Mouse (Mus musculus) forebrain, embryonic 12.5 days (tissue): ENCODE measurements around the gene Hmx3. TPM values are rescaled to one million over a fixed set of nuclear protein-coding genes. Genes with fewer than 3 reads are reported as not detected.

Experiments
- ATAC-seq: fragments of 200-750 bp; cut with Nextera tagmentation; 2 replicates; pipeline ENCODE4 v1.8.0; 2017; ENCODE audit warnings: moderate TSS enrichment; ENCODE audit not compliant: low FRiP score
- H3K27ac ChIP-seq: fragments of 300-500 bp; sonication (generic); 2 replicates; pipeline ENCODE4 v1.5.1; 2016; ENCODE audit warnings: mild to moderate bottlenecking
- H3K27me3 ChIP-seq: fragments of 300-500 bp; sonication (generic); 2 replicates; pipeline ENCODE4 v1.6.1; 2016; ENCODE audit warnings: mild to moderate bottlenecking
- H3K36me3 ChIP-seq: fragments of 300-500 bp; sonication (generic); replicated peaks from 2 replicates; pipeline ENCODE4 v1.6.1; 2016; ENCODE audit warnings: mild to moderate bottlenecking
- H3K4me1 ChIP-seq: fragments of 300-500 bp; sonication (generic); 2 replicates; pipeline ENCODE4 v1.6.1; 2016
- H3K4me2 ChIP-seq: fragments of 300-500 bp; sonication (generic); 2 replicates; pipeline ENCODE4 v1.6.1; 2016; ENCODE audit warnings: mild to moderate bottlenecking, moderate library complexity
- H3K4me3 ChIP-seq: fragments of 300-500 bp; sonication (generic); replicated peaks from 2 replicates; pipeline ENCODE4 v1.5.1; 2016; ENCODE audit warnings: mild to moderate bottlenecking
- H3K9ac ChIP-seq: fragments of 300-500 bp; sonication (generic); 2 replicates; pipeline ENCODE4 v1.6.1; 2016; ENCODE audit warnings: mild to moderate bottlenecking
- H3K9me3 ChIP-seq: fragments of 300-500 bp; sonication (generic); 2 replicates; pipeline ENCODE4 v1.6.1; 2016
- WGBS: fragments of 180-500 bp; shearing (Covaris S2); methylation state at CpG from one replicate; pipeline ENCODE4 v1.1.7; 2016; 5-methylcytosine and 5-hydroxymethylcytosine counted together
- polyA plus RNA-seq: library from polyadenylated mRNA; unstranded; fragments of >200 nt; fragmentation: Nextera tagmentation; extraction: Ambion mirVana; gene quantifications from 2 replicates; pipeline ENCODE4 v1.2.1, GENCODE M21; 2016

Gene Hmx3
- polyA plus RNA-seq, 1 experiment from 2014 or later, result 0.64 TPM

GRCm38 (mm10) chr7:131575246-131575645, 32.6 kb downstream of the Hmx3 start:
- H3K4me1 ChIP-seq, result no peaks in the 10 kb centered on the region
- no peak overlapping the region for H3K4me2 ChIP-seq
- H3K36me3 ChIP-seq, result peaks cover 34% of the 10 kb centered on the region
- no peak for ATAC-seq
- no peak overlapping the region for H3K27ac ChIP-seq
- no peak overlapping the region for H3K9ac ChIP-seq
- no peak overlapping the region for H3K4me3 ChIP-seq
- H3K27me3 ChIP-seq, result peaks cover 7% of the 10 kb centered on the region; the same call in 1 of the 2 replicates
- no peaks in the 10 kb centered on the region for H3K9me3 ChIP-seq
- WGBS, result 75% methylated on average over 6 of the region's 6 CpGs

- peaks cover 41% of the 10 kb centered on the region for H3K27me3 ChIP-seq
- H3K4me2 ChIP-seq, result no peak overlapping the region
- H3K9me3 ChIP-seq, result no peaks in the 10 kb centered on the region
- H3K4me3 ChIP-seq, result no peak overlapping the region
- H3K36me3 ChIP-seq, result no peaks in the 10 kb centered on the region
- H3K27ac ChIP-seq, result no peak overlapping the region
- no peak for ATAC-seq
- 84% methylated on average over 9 of the region's 9 CpGs for WGBS
- H3K9ac ChIP-seq, result no peak overlapping the region
- H3K4me1 ChIP-seq, result no peaks in the 10 kb centered on the region
Measured at GRCm38 (mm10) chr7:131582178-131582577, 39.5 kb downstream of the Hmx3 start.

- Histone ChIP-seq H3K4me2 (no peak overlapping the region), H3K36me3 (no peaks in the 10 kb centered on the region), H3K9me3 (no peaks in the 10 kb centered on the region), H3K9ac (no peak overlapping the region), H3K4me1 (no peaks in the 10 kb centered on the region), H3K27me3 (peaks cover 54% of the 10 kb centered on the region), H3K4me3 (no peak overlapping the region), H3K27ac (no peak overlapping the region)
- whole genome bisulfite sequencing, result 60% methylated on average over 5 of the region's 5 CpGs
- no peak for ATAC-seq
Measured at GRCm38 (mm10) chr7:131585551-131585950, 42.9 kb downstream of the Hmx3 start.

Other genes starting within 250 kb of the Hmx3 start
- not detected in 2 replicates for gene Cuzd1, start 220.6 kb upstream of the Hmx3 start, polyA plus RNA-seq
- not detected in 2 replicates for gene Fam24b, start 213.4 kb upstream of the Hmx3 start, polyA plus RNA-seq
- not detected in 2 replicates for gene Fam24a, start 209.0 kb upstream of the Hmx3 start, polyA plus RNA-seq
- 17.3 and 20.8 TPM in 2 replicates for gene 2310057M21Rik, start 180.1 kb upstream of the Hmx3 start, polyA plus RNA-seq
- 49.7 and 51.5 TPM in 2 replicates for gene Pstk, start 171.7 kb upstream of the Hmx3 start, polyA plus RNA-seq
- gene Ikzf5, start 132.3 kb upstream of the Hmx3 start, polyA plus RNA-seq, result 20.7 and 22.6 TPM in 2 replicates
- gene Acadsb, start 132.3 kb upstream of the Hmx3 start, polyA plus RNA-seq, result 84.0 and 87.5 TPM in 2 replicates
- 0.96 and 1.6 TPM in 2 replicates for gene Hmx2, start 5.9 kb downstream of the Hmx3 start, polyA plus RNA-seq
- gene Bub3, start 17.4 kb downstream of the Hmx3 start, polyA plus RNA-seq, result 247 and 249 TPM in 2 replicates